Mouse (Mus musculus) kidney, embryonic 15.5 days (tissue): ENCODE measurements around the gene Trappc10. TPM values are rescaled to one million over a fixed set of nuclear protein-coding genes. Genes with fewer than 3 reads are reported as not detected.

ENCODE experiments used
- ATAC-seq: fragments of 200-750 bp; cut with Nextera tagmentation; replicated peaks from 2 replicates; pipeline ENCODE4 v1.8.0; 2017; ENCODE audit warnings: moderate TSS enrichment; ENCODE audit not compliant: low FRiP score
- H3K27ac ChIP-seq: fragments of 300-500 bp; sonication (generic); 2 replicates; pipeline ENCODE4 v1.5.1; 2015; ENCODE audit warnings: mild to moderate bottlenecking, inconsistent platforms
- H3K27me3 ChIP-seq: fragments of 300-500 bp; sonication (generic); 2 replicates; pipeline ENCODE4 v1.6.1; 2015; ENCODE audit warnings: inconsistent platforms
- H3K36me3 ChIP-seq: fragments of 300-500 bp; sonication (generic); 2 replicates; pipeline ENCODE4 v1.6.1; 2015; ENCODE audit warnings: inconsistent platforms
- H3K4me1 ChIP-seq: fragments of 300-500 bp; sonication (generic); 2 replicates; pipeline ENCODE4 v1.6.1; 2015; ENCODE audit warnings: inconsistent platforms
- H3K4me2 ChIP-seq: fragments of 300-500 bp; sonication (generic); 2 replicates; pipeline ENCODE4 v1.6.1; 2015; ENCODE audit warnings: moderate library complexity, mild to moderate bottlenecking, inconsistent platforms
- H3K4me3 ChIP-seq: fragments of 300-500 bp; sonication (generic); replicated peaks from 2 replicates; pipeline ENCODE4 v1.5.1; 2015; ENCODE audit warnings: mild to moderate bottlenecking, inconsistent platforms
- H3K9ac ChIP-seq: fragments of 300-500 bp; sonication (generic); 2 replicates; pipeline ENCODE4 v1.6.1; 2015; ENCODE audit warnings: mild to moderate bottlenecking, inconsistent platforms
- H3K9me3 ChIP-seq: fragments of 300-500 bp; sonication (generic); replicated peaks from 2 replicates; pipeline ENCODE4 v1.6.1; 2016; ENCODE audit warnings: inconsistent platforms
- WGBS: fragments of 180-500 bp; shearing (Covaris S2); methylation state at CpG from one replicate; pipeline ENCODE4 v1.1.7; 2015; ENCODE audit warnings: mixed read lengths; 5-methylcytosine and 5-hydroxymethylcytosine counted together
- polyA plus RNA-seq: library from polyadenylated mRNA; unstranded; fragments of >200 nt; fragmentation: Nextera tagmentation; extraction: Ambion mirVana; gene quantifications from 2 replicates; pipeline ENCODE4 v1.2.1, GENCODE M21; 2015

Trappc10 gene
- polyA plus RNA-seq = 12.5 and 12.7 TPM in 2 replicates

GRCm38 (mm10) chr10:78244438-78245224 is at the start of gene Trappc10:
Trappc10 (minus strand) TSS chr10:78244641.
- peak; percentile 96 for ATAC-seq
- H3K9me3 ChIP-seq = no peaks in the 10 kb centered on the region
- WGBS = under 1% methylated on average over 57 of the region's 74 CpGs
- peaks cover 20% of the 10 kb centered on the region for H3K4me1 ChIP-seq
- H3K4me3 ChIP-seq = peak within 1 kb of the TSS; percentile 86
- peak within 1 kb of the TSS; percentile 23; the same call in 1 of the 2 replicates for H3K27ac ChIP-seq
- no peaks in the 10 kb centered on the region for H3K27me3 ChIP-seq
- peak within 1 kb of the TSS; percentile 93 for H3K4me2 ChIP-seq
- H3K9ac ChIP-seq = peak within 1 kb of the TSS; percentile 73
- no peaks in the 10 kb centered on the region for H3K36me3 ChIP-seq

GRCm38 (mm10) chr10:78293576-78293975 is 49.1 kb upstream of the Trappc10 start:
- H3K4me2 ChIP-seq = no peak overlapping the region
- H3K9me3 ChIP-seq = no peaks in the 10 kb centered on the region
- peak overlapping the region; percentile 83; the same call in 1 of the 2 replicates for H3K27ac ChIP-seq
- 48% methylated on average over 1 of the region's 1 CpGs for WGBS
- ATAC-seq = no peak
- no peaks in the 10 kb centered on the region for H3K36me3 ChIP-seq
- H3K27me3 ChIP-seq = no peaks in the 10 kb centered on the region
- H3K4me3 ChIP-seq = no peak overlapping the region
- no peak overlapping the region for H3K9ac ChIP-seq
- H3K4me1 ChIP-seq = peaks cover 39% of the 10 kb centered on the region

GRCm38 (mm10) chr10:78292381-78292780 is 47.9 kb upstream of the Trappc10 start:
- no peak overlapping the region for H3K4me3 ChIP-seq
- H3K27ac ChIP-seq = peak overlapping the region; percentile 83
- no peaks in the 10 kb centered on the region for H3K9me3 ChIP-seq
- H3K4me2 ChIP-seq = no peak overlapping the region
- H3K36me3 ChIP-seq = peaks cover 6% of the 10 kb centered on the region
- peak; percentile 63; the same call in 1 of the 2 replicates for ATAC-seq
- 68% methylated on average over 5 of the region's 5 CpGs for WGBS
- H3K4me1 ChIP-seq = peaks cover 39% of the 10 kb centered on the region
- H3K9ac ChIP-seq = no peak overlapping the region
- no peaks in the 10 kb centered on the region for H3K27me3 ChIP-seq

GRCm38 (mm10) chr10:78290730-78291535 is 46.5 kb upstream of the Trappc10 start:
- H3K27ac ChIP-seq = no peak overlapping the region
- H3K9ac ChIP-seq = no peak overlapping the region
- H3K4me1 ChIP-seq = peaks cover 34% of the 10 kb centered on the region
- peaks cover 21% of the 10 kb centered on the region for H3K36me3 ChIP-seq
- 59% methylated on average over 8 of the region's 8 CpGs for WGBS
- no peak overlapping the region for H3K4me3 ChIP-seq
- no peaks in the 10 kb centered on the region for H3K27me3 ChIP-seq
- no peak for ATAC-seq
- H3K4me2 ChIP-seq = no peak overlapping the region
- no peaks in the 10 kb centered on the region for H3K9me3 ChIP-seq

GRCm38 (mm10) chr10:78288896-78289295 is 44.5 kb upstream of the Trappc10 start:
- no peak overlapping the region for H3K9ac ChIP-seq
- ATAC-seq = no peak
- H3K4me2 ChIP-seq = no peak overlapping the region
- 91% methylated on average over 4 of the region's 4 CpGs for WGBS
- H3K27me3 ChIP-seq = no peaks in the 10 kb centered on the region
- no peak overlapping the region for H3K4me3 ChIP-seq
- H3K27ac ChIP-seq = no peak overlapping the region
- H3K4me1 ChIP-seq = peaks cover 27% of the 10 kb centered on the region
- H3K36me3 ChIP-seq = peaks cover 41% of the 10 kb centered on the region
- H3K9me3 ChIP-seq = no peaks in the 10 kb centered on the region

GRCm38 (mm10) chr10:78288135-78288534 is 43.7 kb upstream of the Trappc10 start:
- peaks cover 25% of the 10 kb centered on the region for H3K4me1 ChIP-seq
- H3K36me3 ChIP-seq = peaks cover 49% of the 10 kb centered on the region
- ATAC-seq = no peak
- H3K4me2 ChIP-seq = no peak overlapping the region
- peak overlapping the region; percentile 57 for H3K27ac ChIP-seq
- no peaks in the 10 kb centered on the region for H3K27me3 ChIP-seq
- no peak overlapping the region for H3K4me3 ChIP-seq
- no peaks in the 10 kb centered on the region for H3K9me3 ChIP-seq
- 90% methylated on average over 5 of the region's 5 CpGs for WGBS
- H3K9ac ChIP-seq = no peak overlapping the region

GRCm38 (mm10) chr10:78287465-78288132 is 43.2 kb upstream of the Trappc10 start:
- Histone ChIP-seq H3K27me3 (no peaks in the 10 kb centered on the region), H3K4me2 (no peak overlapping the region), H3K27ac (peak overlapping the region; percentile 57), H3K9ac (no peak overlapping the region), H3K36me3 (peaks cover 54% of the 10 kb centered on the region), H3K9me3 (no peaks in the 10 kb centered on the region), H3K4me3 (no peak overlapping the region), H3K4me1 (peaks cover 20% of the 10 kb centered on the region)
- peak; percentile 55 for ATAC-seq
- 82% methylated on average over 22 of the region's 22 CpGs for WGBS

- no peak for ATAC-seq
- Histone ChIP-seq H3K4me3 (no peak overlapping the region), H3K36me3 (peaks cover 71% of the 10 kb centered on the region), H3K4me1 (peaks cover 15% of the 10 kb centered on the region), H3K4me2 (no peak overlapping the region), H3K27ac (no peak overlapping the region), H3K9ac (no peak overlapping the region), H3K9me3 (no peaks in the 10 kb centered on the region), H3K27me3 (no peaks in the 10 kb centered on the region)
- 79% methylated on average over 4 of the region's 4 CpGs for WGBS
These were observed 41.5 kb upstream of the Trappc10 start for GRCm38 (mm10) chr10:78285959-78286358.

GRCm38 (mm10) chr10:78285409-78285808 is 41.0 kb upstream of the Trappc10 start:
- Histone ChIP-seq H3K36me3 (peaks cover 76% of the 10 kb centered on the region), H3K9me3 (no peaks in the 10 kb centered on the region), H3K27ac (no peak overlapping the region), H3K4me3 (no peak overlapping the region), H3K27me3 (no peaks in the 10 kb centered on the region), H3K4me2 (no peak overlapping the region), H3K4me1 (peaks cover 20% of the 10 kb centered on the region), H3K9ac (no peak overlapping the region)
- no peak for ATAC-seq
- 87% methylated on average over 6 of the region's 6 CpGs for WGBS

GRCm38 (mm10) chr10:78284812-78285211 is 40.4 kb upstream of the Trappc10 start:
- Histone ChIP-seq H3K4me3 (no peak overlapping the region), H3K27me3 (no peaks in the 10 kb centered on the region), H3K27ac (no peak overlapping the region), H3K4me1 (peaks cover 23% of the 10 kb centered on the region), H3K9me3 (no peaks in the 10 kb centered on the region), H3K36me3 (peaks cover 82% of the 10 kb centered on the region), H3K4me2 (no peak overlapping the region), H3K9ac (no peak overlapping the region)
- WGBS = 88% methylated on average over 12 of the region's 12 CpGs
- ATAC-seq = no peak

- H3K4me1 ChIP-seq = peaks cover 16% of the 10 kb centered on the region
- peaks cover 93% of the 10 kb centered on the region for H3K36me3 ChIP-seq
- no peak for ATAC-seq
- no peak overlapping the region for H3K9ac ChIP-seq
- H3K4me2 ChIP-seq = no peak overlapping the region
- H3K27me3 ChIP-seq = no peaks in the 10 kb centered on the region
- H3K9me3 ChIP-seq = no peaks in the 10 kb centered on the region
- H3K27ac ChIP-seq = no peak overlapping the region
- 85% methylated on average over 4 of the region's 4 CpGs for WGBS
- H3K4me3 ChIP-seq = no peak overlapping the region
These were observed 38.0 kb upstream of the Trappc10 start for GRCm38 (mm10) chr10:78282411-78282810.

GRCm38 (mm10) chr10:78280486-78280885 is 36.0 kb upstream of the Trappc10 start:
- H3K4me2 ChIP-seq = no peak overlapping the region
- H3K9me3 ChIP-seq = no peaks in the 10 kb centered on the region
- H3K36me3 ChIP-seq = peaks cover 92% of the 10 kb centered on the region
- H3K4me1 ChIP-seq = peaks cover 16% of the 10 kb centered on the region
- ATAC-seq = peak; percentile 42
- H3K27ac ChIP-seq = peak overlapping the region; percentile 57
- H3K4me3 ChIP-seq = no peak overlapping the region
- H3K9ac ChIP-seq = no peak overlapping the region
- 67% methylated on average over 9 of the region's 9 CpGs for WGBS
- H3K27me3 ChIP-seq = no peaks in the 10 kb centered on the region
